Mouse (Mus musculus) hindbrain, embryonic 10.5 days (tissue): ENCODE measurements at regions not wholly inside any gene's neighbourhood (a gene's known extent, or its start where the extent isn't known, plus 50 kb on each side); places are given as distances from the start of the nearest gene placed in this dataset.
"Not testable (repeated sequence)": the region's sequence is repeated elsewhere in the genome, so short reads cannot be mapped to it uniquely, and the experiment has no call there.

ENCODE experiments used
- DNase-seq: peaks from one replicate; pipeline ENCODE4 v3.0.0-alpha.2; 2017; ENCODE audit warnings: low spot score
- H3K27ac ChIP-seq: fragments of 300-500 bp; sonication (generic); 2 replicates; pipeline ENCODE4 v1.5.1; 2016; ENCODE audit warnings: mild to moderate bottlenecking, moderate library complexity
- H3K27me3 ChIP-seq: fragments of 300-500 bp; sonication (generic); 2 replicates; pipeline ENCODE4 v1.6.1; 2016; ENCODE audit warnings: mild to moderate bottlenecking; ENCODE audit not compliant: poor library complexity, insufficient read depth, severe bottlenecking
- H3K36me3 ChIP-seq: fragments of 300-500 bp; sonication (generic); 2 replicates; pipeline ENCODE4 v1.6.1; 2016; ENCODE audit warnings: mild to moderate bottlenecking, moderate library complexity
- H3K4me1 ChIP-seq: fragments of 300-500 bp; sonication (generic); replicated peaks from 2 replicates; pipeline ENCODE4 v1.6.1; 2016; ENCODE audit warnings: mild to moderate bottlenecking
- H3K4me3 ChIP-seq: fragments of 300-500 bp; sonication (generic); 2 replicates; pipeline ENCODE4 v1.5.1; 2016; ENCODE audit warnings: mild to moderate bottlenecking, moderate library complexity
- H3K9me3 ChIP-seq: fragments of 300-500 bp; sonication (generic); 2 replicates; pipeline ENCODE4 v1.6.1; 2016; ENCODE audit warnings: mild to moderate bottlenecking, moderate library complexity
- WGBS: fragments of 180-500 bp; shearing (Covaris S2); methylation state at CpG from one replicate; pipeline ENCODE4 v1.1.7; 2016; 5-methylcytosine and 5-hydroxymethylcytosine counted together

GRCm38 (mm10) chr10:117469573-117470090 lies 89.8 kb upstream of the Cpsf6 start:
- Histone ChIP-seq H3K4me1 (peaks cover 9% of the 10 kb centered on the region), H3K36me3 (no peaks in the 10 kb centered on the region), H3K27ac (no peak overlapping the region), H3K4me3 (no peak overlapping the region), H3K27me3 (no peaks in the 10 kb centered on the region), H3K9me3 (peaks cover 7% of the 10 kb centered on the region; the same call in 1 of the 2 replicates)
- DNase-seq = no peak
- WGBS = 93% methylated on average over 3 of the region's 3 CpGs

- Histone ChIP-seq H3K27me3 (no peaks in the 10 kb centered on the region), H3K4me3 (no peak overlapping the region), H3K4me1 (peaks cover 9% of the 10 kb centered on the region), H3K36me3 (no peaks in the 10 kb centered on the region), H3K9me3 (peaks cover 5% of the 10 kb centered on the region; the same call in 1 of the 2 replicates), H3K27ac (no peak overlapping the region)
- DNase-seq = no peak
- WGBS = 93% methylated on average over 3 of the region's 3 CpGs
These were observed 89.2 kb upstream of the Cpsf6 start for GRCm38 (mm10) chr10:117468931-117469572.

- WGBS = 82% methylated on average over 4 of the region's 4 CpGs
- H3K36me3 ChIP-seq = no peaks in the 10 kb centered on the region
- no peaks in the 10 kb centered on the region for H3K9me3 ChIP-seq
- H3K27ac ChIP-seq = no peak overlapping the region
- no peak for DNase-seq
- no peaks in the 10 kb centered on the region for H3K27me3 ChIP-seq
- no peak overlapping the region for H3K4me3 ChIP-seq
- H3K4me1 ChIP-seq = peaks cover 9% of the 10 kb centered on the region
These were observed 88.6 kb upstream of the Cpsf6 start for GRCm38 (mm10) chr10:117468381-117468780.

GRCm38 (mm10) chr10:117467161-117467560 lies 87.3 kb upstream of the Cpsf6 start:
- H3K36me3 ChIP-seq = no peaks in the 10 kb centered on the region
- 88% methylated on average over 8 of the region's 8 CpGs for WGBS
- no peak for DNase-seq
- H3K27ac ChIP-seq = no peak overlapping the region
- no peaks in the 10 kb centered on the region for H3K9me3 ChIP-seq
- no peaks in the 10 kb centered on the region for H3K27me3 ChIP-seq
- H3K4me3 ChIP-seq = no peak overlapping the region
- H3K4me1 ChIP-seq = peaks cover 9% of the 10 kb centered on the region

GRCm38 (mm10) chr10:117466391-117466790 lies 86.6 kb upstream of the Cpsf6 start:
- 87% methylated on average over 3 of the region's 3 CpGs for WGBS
- DNase-seq = no peak

GRCm38 (mm10) chr10:117465671-117466250 lies 85.9 kb upstream of the Cpsf6 start:
- 75% methylated on average over 3 of the region's 3 CpGs for WGBS
- no peak for DNase-seq
- no peak overlapping the region for H3K27ac ChIP-seq
- no peaks in the 10 kb centered on the region for H3K27me3 ChIP-seq
- H3K4me3 ChIP-seq = no peak overlapping the region
- no peaks in the 10 kb centered on the region for H3K36me3 ChIP-seq
- no peaks in the 10 kb centered on the region; the same call in 1 of the 2 replicates for H3K4me1 ChIP-seq
- H3K9me3 ChIP-seq = no peaks in the 10 kb centered on the region

More at GRCm38 (mm10) chr10:117466391-117466790, 86.6 kb upstream of the Cpsf6 start:
- H3K27ac ChIP-seq = no peak overlapping the region
- H3K27me3 ChIP-seq = no peaks in the 10 kb centered on the region
- H3K36me3 ChIP-seq = no peaks in the 10 kb centered on the region
- no peak overlapping the region for H3K4me3 ChIP-seq
- no peaks in the 10 kb centered on the region for H3K9me3 ChIP-seq
- peaks cover 4% of the 10 kb centered on the region for H3K4me1 ChIP-seq

- no peaks in the 10 kb centered on the region; the same call in 1 of the 2 replicates for H3K4me1 ChIP-seq
- no peaks in the 10 kb centered on the region for H3K36me3 ChIP-seq
- H3K27me3 ChIP-seq = no peaks in the 10 kb centered on the region
- no peaks in the 10 kb centered on the region for H3K9me3 ChIP-seq
- H3K4me3 ChIP-seq = no peak overlapping the region
- no peak for DNase-seq
- WGBS = 86% methylated on average over 12 of the region's 12 CpGs
- H3K27ac ChIP-seq = no peak overlapping the region
These were observed 85.3 kb upstream of the Cpsf6 start for GRCm38 (mm10) chr10:117465058-117465660.

- H3K36me3 ChIP-seq = not testable (repeated sequence)
These were observed 84.5 kb upstream of the Cpsf6 start for GRCm38 (mm10) chr10:117464331-117464730.

GRCm38 (mm10) chr10:117463636-117464035 lies 83.8 kb upstream of the Cpsf6 start:
- Histone ChIP-seq H3K9me3 (no peaks in the 10 kb centered on the region), H3K27ac (no peak overlapping the region), H3K36me3 (no peaks in the 10 kb centered on the region), H3K27me3 (no peaks in the 10 kb centered on the region), H3K4me1 (no peaks in the 10 kb centered on the region; the same call in 1 of the 2 replicates), H3K4me3 (no peak overlapping the region)
- no peak for DNase-seq
- 95% methylated on average over 8 of the region's 8 CpGs for WGBS

More at GRCm38 (mm10) chr10:117464331-117464730, 84.5 kb upstream of the Cpsf6 start:
- H3K9me3 ChIP-seq, H3K4me3 ChIP-seq, H3K27ac ChIP-seq, DNase-seq, H3K4me1 ChIP-seq, H3K27me3 ChIP-seq: not testable (repeated sequence)

- no peaks in the 10 kb centered on the region; the same call in 1 of the 2 replicates for H3K4me1 ChIP-seq
- no peak for DNase-seq
- H3K4me3 ChIP-seq = no peak overlapping the region
- no peaks in the 10 kb centered on the region for H3K36me3 ChIP-seq
- H3K9me3 ChIP-seq = no peaks in the 10 kb centered on the region
- no peak overlapping the region for H3K27ac ChIP-seq
- no peaks in the 10 kb centered on the region for H3K27me3 ChIP-seq
- WGBS = 92% methylated on average over 4 of the region's 4 CpGs
These were observed 83.1 kb upstream of the Cpsf6 start for GRCm38 (mm10) chr10:117462921-117463320.

GRCm38 (mm10) chr10:117461791-117462516 lies 82.1 kb upstream of the Cpsf6 start:
- H3K27me3 ChIP-seq = no peaks in the 10 kb centered on the region
- H3K9me3 ChIP-seq = no peaks in the 10 kb centered on the region
- H3K27ac ChIP-seq = no peak overlapping the region
- no peaks in the 10 kb centered on the region for H3K36me3 ChIP-seq
- no peak overlapping the region for H3K4me3 ChIP-seq
- H3K4me1 ChIP-seq = no peaks in the 10 kb centered on the region
- DNase-seq = no peak
- 87% methylated on average over 11 of the region's 11 CpGs for WGBS

GRCm38 (mm10) chr10:117461261-117461660 lies 81.4 kb upstream of the Cpsf6 start:
- Histone ChIP-seq H3K4me3 (no peak overlapping the region), H3K9me3 (no peaks in the 10 kb centered on the region)

More at GRCm38 (mm10) chr10:117461261-117461660, 81.4 kb upstream of the Cpsf6 start:
- Histone ChIP-seq H3K27ac (no peak overlapping the region), H3K4me1 (no peaks in the 10 kb centered on the region), H3K27me3 (no peaks in the 10 kb centered on the region), H3K36me3 (no peaks in the 10 kb centered on the region)
- no peak for DNase-seq
- 85% methylated on average over 4 of the region's 4 CpGs for WGBS
